Mouse (Mus musculus) neutrophil, adult 5-6 weeks (primary cell): ENCODE measurements around the gene Dab2. TPM values are rescaled to one million over a fixed set of nuclear protein-coding genes. Genes with fewer than 3 reads are reported as not detected.

ENCODE experiments used
- ATAC-seq: fragments of 151-379, 151-347 bp; 2 replicates; pipeline ENCODE4 v1.8.0; 2017; ENCODE audit warnings: mild to moderate bottlenecking, moderate TSS enrichment; ENCODE audit not compliant: insufficient number of reproducible peaks, poor library complexity, low FRiP score, severe bottlenecking; ENCODE audit errors: extremely low read depth
- total RNA-seq: library from RNA; stranded (forward); fragments of 200-1000 nt; gene quantifications from 2 replicates; pipeline ENCODE4 v1.2.3, GENCODE M21; 2017

Gene Dab2
- total RNA-seq, 1 experiment from 2014 or later: not detected

GRCm38 (mm10) chr15:6435773-6436172, 136.2 kb downstream of the Dab2 start:
- no peak for ATAC-seq

- ATAC-seq: no peak
Observed at GRCm38 (mm10) chr15:6438685-6439084, 139.1 kb downstream of the Dab2 start.

GRCm38 (mm10) chr15:6444452-6444851, 144.9 kb downstream of the Dab2 start:
- no peak for ATAC-seq

- ATAC-seq: no peak
Observed at GRCm38 (mm10) chr15:6445135-6445534, 145.5 kb downstream of the Dab2 start, which contains the start of gene C9. TSS of gene C9 (plus strand) at chr15:6445327.

- no peak for ATAC-seq
Observed at GRCm38 (mm10) chr15:6446181-6446580, 146.6 kb downstream of the Dab2 start.

- no peak for ATAC-seq
Observed at GRCm38 (mm10) chr15:6448892-6449291, 149.3 kb downstream of the Dab2 start.

GRCm38 (mm10) chr15:6454461-6454860, 154.9 kb downstream of the Dab2 start:
- ATAC-seq: no peak

- no peak for ATAC-seq
Observed at GRCm38 (mm10) chr15:6461381-6461780, 161.8 kb downstream of the Dab2 start.

- ATAC-seq: no peak
Observed at GRCm38 (mm10) chr15:6463361-6463923, 163.9 kb downstream of the Dab2 start.

- ATAC-seq: no peak
Observed at GRCm38 (mm10) chr15:6466995-6467394, 167.4 kb downstream of the Dab2 start.

GRCm38 (mm10) chr15:6468845-6469244, 169.3 kb downstream of the Dab2 start:
- no peak for ATAC-seq

GRCm38 (mm10) chr15:6469384-6469783, 169.8 kb downstream of the Dab2 start:
- ATAC-seq: no peak

- no peak for ATAC-seq
Observed at GRCm38 (mm10) chr15:6483561-6483960, 184.0 kb downstream of the Dab2 start.

Other genes with a start within 250 kb of the Dab2 start
- gene C9, start 145.5 kb downstream of the Dab2 start, total RNA-seq: not detected in 2 replicates
- gene Fyb, start 223.1 kb downstream of the Dab2 start, total RNA-seq: 337 and 407 TPM in 2 replicates